Mouse (Mus musculus) lung, embryonic 15.5 days (tissue): ENCODE data around the gene Yod1. TPM values are rescaled to one million over a fixed set of nuclear protein-coding genes. Genes with fewer than 3 reads are reported as not detected.

Experiments
- ATAC-seq: fragments of 200-750 bp; cut with Nextera tagmentation; 2 replicates; pipeline ENCODE4 v1.8.0; 2017; ENCODE audit warnings: moderate number of reproducible peaks, borderline replicate concordance; ENCODE audit not compliant: low FRiP score, low TSS enrichment; ENCODE audit errors: extremely low read depth
- H3K27ac ChIP-seq: fragments of 300-500 bp; sonication (generic); 2 replicates; pipeline ENCODE4 v1.5.1; 2015; ENCODE audit warnings: moderate library complexity, mild to moderate bottlenecking, inconsistent platforms
- H3K27me3 ChIP-seq: fragments of 300-500 bp; sonication (generic); 2 replicates; pipeline ENCODE4 v1.6.1; 2015; ENCODE audit warnings: inconsistent platforms
- H3K36me3 ChIP-seq: fragments of 300-500 bp; sonication (generic); 2 replicates; pipeline ENCODE4 v1.6.1; 2015; ENCODE audit warnings: inconsistent platforms
- H3K4me1 ChIP-seq: fragments of 300-500 bp; sonication (generic); 2 replicates; pipeline ENCODE4 v1.6.1; 2015; ENCODE audit warnings: inconsistent platforms
- H3K4me2 ChIP-seq: fragments of 300-500 bp; sonication (generic); 2 replicates; pipeline ENCODE4 v1.6.1; 2015; ENCODE audit warnings: inconsistent platforms, mild to moderate bottlenecking, moderate library complexity
- H3K4me3 ChIP-seq: fragments of 300-500 bp; sonication (generic); 2 replicates; pipeline ENCODE4 v1.5.1; 2015; ENCODE audit warnings: mild to moderate bottlenecking, inconsistent platforms
- H3K9ac ChIP-seq: fragments of 300-500 bp; sonication (generic); 2 replicates; pipeline ENCODE4 v1.6.1; 2015; ENCODE audit warnings: inconsistent platforms
- H3K9me3 ChIP-seq: fragments of 300-500 bp; sonication (generic); 2 replicates; pipeline ENCODE4 v1.6.1; 2016; ENCODE audit warnings: inconsistent platforms
- WGBS: fragments of 180-500 bp; shearing (Covaris S2); methylation state at CpG from one replicate; pipeline ENCODE4 v1.1.7; 2015; 5-methylcytosine and 5-hydroxymethylcytosine counted together
- polyA plus RNA-seq: library from polyadenylated mRNA; unstranded; fragments of >200 nt; fragmentation: Nextera tagmentation; extraction: Ambion mirVana; gene quantifications from 2 replicates; pipeline ENCODE4 v1.2.1, GENCODE M21; 2015

Gene Yod1
- polyA plus RNA-seq, 1 experiment from 2014 or later = 16.5 TPM

DNA sequence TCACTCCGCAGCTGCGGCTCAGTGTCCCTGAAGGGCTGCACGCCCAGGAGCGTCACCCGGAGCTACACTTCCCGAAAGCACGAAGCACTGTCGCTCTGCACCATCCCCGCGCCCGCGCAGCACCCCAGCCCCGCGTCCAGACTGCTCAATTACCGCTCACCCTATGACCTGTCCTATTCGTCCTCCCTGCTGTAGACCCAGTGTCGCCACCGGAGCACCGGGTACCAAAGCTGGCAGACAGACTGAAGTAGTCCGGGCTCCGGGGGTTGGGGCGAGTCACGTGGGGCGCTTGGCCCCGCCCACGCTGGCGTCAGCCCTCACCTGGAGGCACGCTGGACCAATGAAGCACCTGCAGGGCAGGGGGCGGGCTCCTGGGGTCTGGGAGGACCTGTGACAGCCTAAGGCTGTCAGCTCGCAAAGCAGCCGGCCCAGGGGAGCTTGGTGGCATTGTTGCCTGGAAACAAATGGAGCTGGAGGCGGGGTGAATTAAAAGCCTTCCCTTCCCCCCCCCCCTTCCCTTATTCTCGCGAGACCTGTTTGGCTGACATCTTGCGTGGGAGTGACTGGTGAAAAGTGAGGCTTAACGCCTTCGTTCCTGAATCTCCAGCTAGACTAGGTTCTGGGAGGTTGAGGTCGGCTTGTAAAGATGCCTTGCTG, 1.4 kb upstream of the Yod1 start, which contains the start of gene Gm29427:
Gene Gm29427, minus strand, starts transcription at position 239 of the 657 bp plus-strand sequence.
- Histone ChIP-seq H3K27me3 (no peaks in the 10 kb centered on the region), H3K4me2 (peak within 1 kb of the TSS; percentile 94), H3K27ac (peak within 1 kb of the TSS; percentile 82), H3K36me3 (0 out of 2 replicates have a peak, but pooled peaks cover 5% of the 10 kb centered on the region), H3K4me1 (peaks cover 16% of the 10 kb centered on the region), H3K9ac (peak within 1 kb of the TSS; percentile 91), H3K9me3 (no peaks in the 10 kb centered on the region), H3K4me3 (peak within 1 kb of the TSS; percentile 95)
- whole genome bisulfite sequencing = under 1% methylated on average over 38 of the region's 38 CpGs
- ATAC-seq = peak; percentile 92

GRCm38 (mm10) chr1:130716218-130716512, 962 bp upstream of the Yod1 start:
- peaks cover 16% of the 10 kb centered on the region for H3K4me1 ChIP-seq
- H3K27me3 ChIP-seq = no peaks in the 10 kb centered on the region
- 1% methylated on average over 3 of the region's 3 CpGs for WGBS
- peak overlapping the region; percentile 95 for H3K4me3 ChIP-seq
- H3K9me3 ChIP-seq = no peaks in the 10 kb centered on the region
- peak overlapping the region; percentile 91 for H3K9ac ChIP-seq
- peak overlapping the region; percentile 82 for H3K27ac ChIP-seq
- H3K36me3 ChIP-seq = 0 out of 2 replicates have a peak, but pooled peaks cover 5% of the 10 kb centered on the region
- peak; percentile 27 for ATAC-seq
- peak overlapping the region; percentile 94 for H3K4me2 ChIP-seq

DNA sequence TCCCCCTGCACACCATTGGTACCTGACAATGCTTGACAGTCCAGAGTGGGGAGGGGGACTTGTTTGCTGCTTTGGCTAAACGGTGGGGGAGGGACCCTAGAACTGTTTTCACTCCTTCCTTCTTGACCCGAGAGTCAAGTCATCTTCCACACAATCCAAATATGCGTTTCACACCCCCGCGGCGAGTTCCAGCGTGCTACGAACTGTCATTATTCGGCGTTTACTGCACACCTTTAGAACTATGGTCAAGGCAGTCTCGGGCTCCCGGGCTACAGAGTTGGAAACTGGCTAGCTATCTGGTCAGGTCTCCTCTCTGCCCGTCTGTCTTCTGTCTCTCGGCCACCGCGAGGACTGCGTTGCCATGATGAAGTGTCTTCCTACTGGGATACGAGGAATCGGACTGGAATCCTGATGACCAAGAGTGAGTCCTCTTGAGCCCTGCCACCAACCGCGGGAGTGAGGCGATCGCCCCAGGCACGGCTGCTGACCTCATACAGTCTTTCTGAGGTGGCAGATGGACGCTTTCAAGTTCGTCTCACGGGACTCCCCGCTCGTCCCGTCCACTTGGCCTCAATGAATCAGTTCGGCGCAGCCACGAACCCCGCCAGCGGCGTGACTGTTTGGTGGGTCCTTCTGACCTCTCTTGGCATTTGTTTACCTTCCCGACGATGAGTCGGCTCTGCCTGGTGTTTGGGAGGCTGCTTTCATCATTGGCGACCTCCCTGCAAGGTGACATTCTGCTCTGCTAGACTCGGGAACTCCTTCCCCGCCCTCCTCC, 425 bp upstream of the Yod1 start:
- H3K4me3 ChIP-seq = peak overlapping the region; percentile 95
- peak; percentile 14 for ATAC-seq
- no peaks in the 10 kb centered on the region for H3K27me3 ChIP-seq
- no peaks in the 10 kb centered on the region for H3K9me3 ChIP-seq
- WGBS = under 1% methylated on average over 42 of the region's 42 CpGs
- H3K9ac ChIP-seq = peak overlapping the region; percentile 91
- peak overlapping the region; percentile 94 for H3K4me2 ChIP-seq
- H3K4me1 ChIP-seq = peaks cover 16% of the 10 kb centered on the region
- 0 out of 2 replicates have a peak, but pooled peaks cover 5% of the 10 kb centered on the region for H3K36me3 ChIP-seq
- H3K27ac ChIP-seq = peak overlapping the region; percentile 82

DNA sequence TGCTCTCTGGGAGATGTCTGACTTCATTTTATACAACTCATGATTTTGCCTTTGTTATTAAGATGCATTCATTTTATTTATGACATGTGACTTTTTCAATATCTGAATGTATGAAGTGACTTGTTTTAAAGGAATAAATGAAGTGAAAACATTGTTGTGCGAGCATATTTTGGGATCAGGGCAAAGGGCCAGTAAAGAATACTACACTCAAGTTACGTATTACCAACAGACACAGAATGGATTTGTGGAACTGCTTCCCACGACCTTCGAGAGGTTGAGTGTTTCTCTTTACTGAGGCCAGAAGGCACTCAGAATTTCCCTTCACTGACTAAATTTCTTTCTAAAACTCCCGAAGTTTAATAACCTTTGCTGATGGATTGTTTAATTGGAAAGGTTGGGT, 7.1 kb downstream of the Yod1 start:
- Histone ChIP-seq H3K4me1 (0 out of 2 replicates have a peak, but pooled peaks cover 2% of the 10 kb centered on the region), H3K4me3 (no peak overlapping the region), H3K27me3 (no peaks in the 10 kb centered on the region), H3K9me3 (no peaks in the 10 kb centered on the region), H3K9ac (no peak overlapping the region), H3K4me2 (no peak overlapping the region), H3K27ac (no peak overlapping the region), H3K36me3 (0 out of 2 replicates have a peak, but pooled peaks cover 3% of the 10 kb centered on the region)
- ATAC-seq = no peak
- WGBS = 89% methylated on average over 5 of the region's 5 CpGs

DNA sequence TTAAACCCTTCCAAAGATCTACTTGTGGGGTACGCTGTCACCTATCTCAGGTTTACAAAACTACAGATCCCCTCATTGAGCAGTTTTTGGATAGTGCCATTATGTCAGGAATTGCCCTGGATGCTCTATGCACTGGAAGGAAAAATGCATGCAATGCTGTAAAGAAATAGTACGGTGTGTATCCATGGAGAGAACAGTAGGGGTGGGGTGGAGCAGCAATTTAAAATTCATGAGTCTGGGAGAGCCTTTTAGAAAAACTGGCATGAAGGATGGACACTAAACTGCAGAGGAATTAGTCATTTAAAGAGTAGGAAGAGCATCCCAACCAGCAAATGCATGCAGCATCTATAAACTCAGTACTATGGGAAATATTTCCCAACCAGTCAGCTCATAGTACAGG, 9.3 kb downstream of the Yod1 start:
- 91% methylated on average over 2 of the region's 2 CpGs for WGBS
- no peak overlapping the region for H3K27ac ChIP-seq
- ATAC-seq = no peak
- H3K9ac ChIP-seq = no peak overlapping the region
- no peak overlapping the region for H3K4me3 ChIP-seq
- peaks cover 9% of the 10 kb centered on the region for H3K4me1 ChIP-seq
- no peak overlapping the region for H3K4me2 ChIP-seq
- H3K27me3 ChIP-seq = no peaks in the 10 kb centered on the region
- no peaks in the 10 kb centered on the region for H3K9me3 ChIP-seq
- no peaks in the 10 kb centered on the region for H3K36me3 ChIP-seq

DNA sequence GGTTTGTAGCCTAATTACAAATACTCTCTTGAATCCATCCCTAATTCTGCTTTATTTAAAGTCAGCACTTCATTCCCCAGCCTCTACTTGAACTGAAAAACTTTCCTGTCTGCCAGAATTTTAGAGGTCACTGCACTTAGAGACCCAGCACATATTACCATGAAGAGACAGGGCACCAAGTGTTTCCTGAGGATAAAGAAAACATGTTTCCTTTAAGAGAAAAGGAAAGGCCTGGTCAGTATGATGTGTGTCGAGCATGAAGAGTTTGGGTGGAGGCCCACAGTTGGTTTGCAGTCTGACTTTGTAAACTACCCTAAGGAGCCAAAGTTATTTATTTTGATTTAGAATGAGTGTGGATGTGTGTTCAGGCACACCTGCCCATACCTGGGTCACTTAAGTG, 10.9 kb downstream of the Yod1 start:
- Histone ChIP-seq H3K36me3 (no peaks in the 10 kb centered on the region), H3K27me3 (no peaks in the 10 kb centered on the region), H3K9me3 (no peaks in the 10 kb centered on the region), H3K9ac (no peak overlapping the region), H3K4me2 (no peak overlapping the region), H3K27ac (no peak overlapping the region), H3K4me1 (peaks cover 15% of the 10 kb centered on the region), H3K4me3 (no peak overlapping the region)
- ATAC-seq = no peak
- WGBS = 53% methylated on average over 1 of the region's 1 CpGs

DNA sequence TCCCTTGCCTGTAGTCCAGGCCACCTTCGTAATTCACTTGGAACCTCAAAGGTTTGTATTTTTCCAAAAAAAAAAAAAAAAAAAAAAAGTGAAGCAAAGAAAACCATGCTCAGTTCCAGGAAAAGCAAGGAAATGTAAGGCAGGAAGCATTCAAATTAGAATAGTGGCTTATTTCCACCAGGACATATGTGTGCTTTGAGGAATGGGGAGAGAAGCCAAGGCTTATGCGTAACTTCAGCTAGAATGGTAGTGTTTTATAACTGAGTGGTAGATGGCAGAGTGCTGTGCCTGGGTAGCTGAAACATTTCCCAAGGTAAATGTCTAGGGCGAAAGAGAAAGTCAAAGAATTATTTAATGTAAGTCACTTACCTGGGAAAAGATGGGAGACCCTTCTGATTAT, 11.6 kb downstream of the Yod1 start:
- 84% methylated on average over 3 of the region's 3 CpGs for WGBS
- Histone ChIP-seq H3K9ac (no peak overlapping the region), H3K9me3 (no peaks in the 10 kb centered on the region), H3K4me2 (no peak overlapping the region), H3K4me1 (peaks cover 15% of the 10 kb centered on the region), H3K27ac (no peak overlapping the region), H3K27me3 (no peaks in the 10 kb centered on the region), H3K4me3 (no peak overlapping the region), H3K36me3 (no peaks in the 10 kb centered on the region)
- no peak for ATAC-seq

- Histone ChIP-seq H3K4me1 (peaks cover 15% of the 10 kb centered on the region), H3K4me2 (no peak within 1 kb of the TSS), H3K9me3 (no peaks in the 10 kb centered on the region), H3K9ac (no peak within 1 kb of the TSS), H3K27ac (no peak within 1 kb of the TSS), H3K4me3 (no peak within 1 kb of the TSS), H3K36me3 (no peaks in the 10 kb centered on the region), H3K27me3 (no peaks in the 10 kb centered on the region)
- ATAC-seq = no peak
- WGBS = 74% methylated on average over 2 of the region's 2 CpGs
These were observed 12.0 kb downstream of the Yod1 start, which contains the start of gene Pfkfb2 for GRCm38 (mm10) chr1:130729153-130729552. Gene Pfkfb2, minus strand, starts transcription at chr1:130729253.

- H3K4me3 ChIP-seq = peak within 1 kb of the TSS; percentile 38
- no peak within 1 kb of the TSS; the same call in 1 of the 2 replicates for H3K9ac ChIP-seq
- WGBS = 5% methylated on average over 10 of the region's 10 CpGs
- no peaks in the 10 kb centered on the region for H3K36me3 ChIP-seq
- no peaks in the 10 kb centered on the region for H3K27me3 ChIP-seq
- peak; percentile 85 for ATAC-seq
- H3K4me2 ChIP-seq = peak within 1 kb of the TSS; percentile 52
- peaks cover 32% of the 10 kb centered on the region for H3K4me1 ChIP-seq
- peak within 1 kb of the TSS; percentile 83 for H3K27ac ChIP-seq
- no peaks in the 10 kb centered on the region for H3K9me3 ChIP-seq
These were observed 14.7 kb downstream of the Yod1 start, which contains the start of gene AA986860 for GRCm38 (mm10) chr1:130731741-130732337. Gene AA986860, plus strand, starts transcription at chr1:130731976.

DNA sequence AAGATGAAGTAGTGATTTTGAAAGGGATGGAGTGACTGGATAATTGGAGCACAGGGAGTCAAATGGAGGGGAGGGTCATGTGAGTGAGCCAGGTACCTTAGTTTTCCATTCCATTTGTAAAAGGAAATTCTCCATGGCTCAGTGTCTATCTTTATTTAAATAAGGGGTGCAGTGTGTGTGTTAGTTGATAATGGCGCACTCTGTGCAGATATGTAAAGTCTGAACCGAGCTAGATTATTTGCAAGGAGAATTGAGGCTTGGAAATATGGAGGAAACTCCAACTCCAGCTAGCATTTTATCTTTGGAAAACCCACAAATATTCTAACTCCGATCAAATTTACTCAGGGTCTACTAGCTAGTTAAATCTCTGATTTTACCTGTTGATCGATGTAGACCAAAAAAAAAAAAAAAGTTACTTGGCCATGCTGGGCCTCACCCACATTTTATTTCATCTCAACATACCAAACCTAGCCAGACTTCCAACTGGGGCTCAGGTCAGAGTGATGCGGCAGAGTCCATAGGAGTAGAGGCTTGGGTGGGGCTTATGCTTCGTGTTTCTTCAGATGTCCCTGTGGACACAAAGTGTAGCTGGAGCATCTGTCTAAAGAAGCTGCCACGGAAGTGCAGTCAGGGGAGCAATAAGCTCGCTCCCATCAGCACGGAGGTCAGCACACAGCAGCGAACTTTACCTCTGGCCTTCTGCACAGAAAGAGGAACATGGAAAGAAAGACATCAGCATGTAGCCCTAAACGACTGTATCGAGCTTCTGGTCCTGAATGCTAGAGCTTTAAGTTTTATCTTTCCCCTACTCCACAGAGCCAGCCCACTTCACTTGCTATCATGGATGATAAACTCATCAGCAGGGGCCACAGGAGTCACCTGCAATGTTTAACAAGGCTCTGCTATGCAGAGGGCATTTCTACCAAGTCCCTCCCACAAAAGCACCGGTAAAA, 15.9 kb downstream of the Yod1 start:
- Histone ChIP-seq H3K4me2 (peak overlapping the region; percentile 52), H3K4me1 (peaks cover 37% of the 10 kb centered on the region), H3K9ac (no peak overlapping the region), H3K27me3 (no peaks in the 10 kb centered on the region), H3K4me3 (peak overlapping the region; percentile 38), H3K9me3 (no peaks in the 10 kb centered on the region), H3K27ac (peak overlapping the region; percentile 83), H3K36me3 (no peaks in the 10 kb centered on the region)
- ATAC-seq = 0 out of 2 replicates have a peak, but pooled peaks have one; percentile 7
- 69% methylated on average over 13 of the region's 13 CpGs for WGBS

DNA sequence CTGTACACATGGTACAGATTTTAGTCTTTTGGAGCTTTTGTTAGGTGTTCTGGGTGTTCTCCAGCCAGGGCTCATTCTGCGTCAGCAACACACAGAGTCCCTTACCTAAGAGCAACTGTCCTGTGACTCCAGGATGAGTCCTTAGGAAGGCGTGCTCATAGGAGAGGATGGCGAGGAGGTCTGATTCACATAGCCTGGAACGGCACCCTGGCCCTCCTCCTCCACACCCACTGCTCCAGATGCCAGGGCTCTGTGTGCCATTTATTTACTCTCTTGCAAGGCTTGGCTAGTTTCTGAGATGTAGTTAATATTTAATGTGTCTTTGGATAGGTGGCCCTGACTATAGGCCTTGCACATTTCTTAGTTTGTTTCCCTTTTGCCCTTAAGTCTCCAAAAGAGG, 16.5 kb downstream of the Yod1 start:
- peak; percentile 56 for ATAC-seq
- peak overlapping the region; percentile 83 for H3K27ac ChIP-seq

More for the DNA sequence above, 16.5 kb downstream of the Yod1 start:
- Histone ChIP-seq H3K9ac (no peak overlapping the region), H3K27me3 (no peaks in the 10 kb centered on the region), H3K36me3 (no peaks in the 10 kb centered on the region), H3K4me3 (peak overlapping the region; percentile 38), H3K4me1 (peaks cover 37% of the 10 kb centered on the region), H3K4me2 (peak overlapping the region; percentile 52), H3K9me3 (no peaks in the 10 kb centered on the region)
- 62% methylated on average over 4 of the region's 4 CpGs for WGBS
